Mouse (Mus musculus) left cerebral cortex, postnatal 25 days (tissue): Measurements from ENCODE around the gene Serpinb2. TPM values are rescaled to one million over a fixed set of nuclear protein-coding genes. Genes with fewer than 3 reads are reported as not detected.
A peak's percentile ranks its signal among the peaks of the same experiment; 100 is the strongest.

Source experiments
- DNase-seq, 2 experiments: peaks; one replicate each; pipeline ENCODE4 v3.0.0; 2022; ENCODE audit warnings: low spot score in 2 of 2, mixed read lengths in 1 of 2
- intact Hi-C: fragments of 180-260 bp; cut with DNase I; formaldehyde crosslinking; loops from one replicate; pipeline ENCODE4 v1.15.1; 2025
- total RNA-seq, 2 experiments: library from RNA; stranded (reverse); gene quantifications; 2 replicates each; pipeline ENCODE4 v1.2.3; 2021

The Serpinb2 gene
- total RNA-seq: under 1 TPM in 1 of 2 experiments, not detected in 1; 0.30 TPM

DNA sequence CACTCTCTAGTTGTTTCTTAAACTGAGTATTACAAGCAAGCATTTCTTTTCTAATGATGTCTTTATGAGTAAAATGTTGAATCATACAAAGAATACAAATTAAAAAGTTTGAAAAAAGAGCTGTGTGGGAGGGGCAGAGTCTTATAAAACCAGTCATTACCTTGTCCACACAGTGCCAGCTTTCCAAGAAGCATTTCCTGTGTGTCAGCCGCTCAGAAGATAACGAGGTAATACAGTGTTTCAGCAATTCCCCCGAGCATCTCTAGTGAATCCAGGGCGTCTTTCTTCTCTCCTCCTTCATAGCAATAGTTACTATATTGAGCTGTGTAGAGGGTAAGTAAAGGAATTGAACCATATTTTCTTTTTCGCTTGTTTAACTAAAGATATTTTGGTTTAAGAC lies at the start of gene Serpinb2:
Gene Serpinb2 (plus strand): TSS at position 172 of the 400 bp plus-strand sequence.
- intact Hi-C loops: no loop called here
- no peak for DNase-seq

- DNase-seq: no peak
- intact Hi-C loops: loop anchor here (2.0 to 5.0 kb wide), 3 partner anchors 237 to 578 kb away; no protein-coding TSS in a partner anchor
Measured at GRCm38 (mm10) chr1:107479909-107480308, 31.3 kb upstream of the Serpinb2 start.

DNA sequence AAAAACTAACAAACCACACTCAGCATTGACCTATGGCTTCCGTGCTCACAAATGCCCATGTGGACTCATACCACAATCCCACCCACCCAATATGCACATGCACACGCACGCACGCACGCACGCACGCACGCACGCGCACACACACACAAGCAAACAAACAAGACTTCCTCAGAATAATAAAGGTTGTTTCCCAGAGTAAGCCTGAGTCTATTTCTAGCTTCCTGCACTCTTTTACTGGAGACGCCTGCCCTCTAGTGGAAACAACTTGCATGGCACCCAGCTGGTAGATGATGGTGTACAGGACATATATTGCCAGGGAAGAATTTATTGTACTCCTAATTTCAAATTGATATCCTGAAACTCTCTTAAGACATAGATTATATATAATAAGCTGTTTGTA lies 29.8 kb upstream of the Serpinb2 start:
- intact Hi-C loops: loop anchor here (2.0 to 5.0 kb wide), 3 partner anchors 239 to 579 kb away; no protein-coding TSS in a partner anchor

DNA sequence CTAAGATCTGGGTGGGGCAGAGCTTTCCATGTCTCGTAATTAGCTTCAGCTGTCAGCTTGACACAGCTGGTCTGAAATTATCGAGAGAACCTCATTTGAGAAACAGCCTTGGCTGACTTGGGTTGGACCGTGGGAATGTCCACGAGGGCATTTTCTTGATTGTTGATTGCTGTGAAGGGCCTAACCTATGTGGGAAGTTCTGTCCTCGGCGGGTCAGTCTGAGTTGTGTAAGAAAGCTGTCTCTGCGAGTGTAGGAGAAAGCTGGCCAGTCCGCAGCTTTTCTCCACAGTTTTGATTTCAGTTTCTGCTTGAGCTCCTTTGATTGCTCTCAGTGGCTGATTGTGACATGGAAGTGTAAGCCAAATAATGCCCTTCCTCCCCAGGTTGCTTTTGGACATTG lies 21.6 kb upstream of the Serpinb2 start:
- DNase-seq: no peak
- intact Hi-C loops: loop anchor here (5.0 kb wide), 1 partner anchor 68 kb away; no protein-coding TSS in a partner anchor

More for the DNA sequence above, 29.8 kb upstream of the Serpinb2 start:
- peak; percentile 83 to 90 for DNase-seq

DNA sequence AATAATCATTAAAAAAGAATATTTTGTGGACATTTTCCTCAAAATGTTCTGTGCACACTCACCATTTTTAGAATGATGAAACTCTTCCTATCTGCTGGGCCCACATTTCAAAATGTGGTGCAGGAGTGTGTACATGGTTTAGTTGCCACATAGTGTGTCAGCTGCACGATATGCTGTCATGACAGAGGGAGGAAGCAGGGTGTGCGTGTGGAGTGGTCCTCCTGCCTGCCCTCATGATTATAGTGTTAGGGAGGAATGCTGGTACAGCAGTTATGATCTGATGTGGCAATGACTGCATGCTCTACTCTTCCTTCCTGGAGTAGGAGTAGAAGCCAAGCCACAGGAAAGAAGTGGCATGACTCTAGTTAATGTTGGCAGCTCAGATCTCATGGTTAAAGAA lies 14.4 kb upstream of the Serpinb2 start:
- DNase-seq: no peak
- intact Hi-C loops: no loop called here

DNA sequence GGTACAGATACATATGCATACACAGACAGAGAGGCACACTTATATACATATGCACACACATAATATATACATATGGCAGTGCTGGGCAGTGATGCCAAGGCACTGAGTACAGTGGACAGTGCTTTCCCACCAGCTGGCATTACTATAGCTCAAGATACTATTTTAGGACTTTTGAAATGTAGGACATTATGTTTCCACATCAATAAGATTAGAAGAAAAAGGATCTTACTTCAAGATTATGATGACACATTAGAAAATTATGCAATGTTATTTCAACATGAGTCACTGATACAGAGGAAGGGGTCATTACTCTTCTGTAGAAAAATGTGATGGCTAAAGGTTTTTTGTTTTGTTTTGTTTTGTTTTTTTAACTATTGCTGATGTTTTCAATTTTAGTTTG lies 9.2 kb upstream of the Serpinb2 start:
- intact Hi-C loops: no loop called here
- DNase-seq: no peak

GRCm38 (mm10) chr1:107503294-107503693 lies 7.9 kb upstream of the Serpinb2 start:
- intact Hi-C loops: no loop called here
- DNase-seq: no peak

DNA sequence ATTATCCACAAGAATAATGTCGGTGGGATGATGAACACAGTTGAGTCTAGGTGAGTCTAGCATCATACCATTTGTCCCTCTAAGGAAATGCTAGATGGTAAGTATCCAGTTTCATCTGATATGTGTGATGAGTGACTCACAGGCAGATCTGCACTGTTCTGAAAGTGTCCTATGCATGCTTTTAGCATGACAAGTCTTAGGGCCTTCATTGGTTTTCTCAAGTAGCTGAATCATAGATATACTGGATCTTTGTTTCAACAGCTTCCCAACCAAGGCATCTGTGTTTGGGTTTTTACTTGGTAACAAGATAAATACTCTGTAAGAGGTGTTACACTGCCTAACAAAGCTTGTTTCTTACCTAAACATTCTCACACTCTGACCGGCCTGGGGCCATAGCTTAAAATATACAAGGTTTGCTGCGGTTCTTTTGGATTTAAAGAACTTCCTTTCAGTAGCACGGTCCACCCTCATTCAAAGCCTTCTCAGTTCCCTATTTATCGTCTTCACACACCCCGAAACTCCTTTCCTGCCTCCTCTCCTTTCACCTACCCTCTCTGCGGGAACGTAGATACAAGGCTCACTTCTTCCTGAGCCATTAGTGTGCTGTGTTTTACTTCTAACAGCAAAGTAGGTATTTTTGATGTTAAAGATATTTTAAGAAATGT lies 5.2 kb upstream of the Serpinb2 start:
- intact Hi-C loops: no loop called here
- peak in 1 of 2 experiments; percentile 14 for DNase-seq

DNA sequence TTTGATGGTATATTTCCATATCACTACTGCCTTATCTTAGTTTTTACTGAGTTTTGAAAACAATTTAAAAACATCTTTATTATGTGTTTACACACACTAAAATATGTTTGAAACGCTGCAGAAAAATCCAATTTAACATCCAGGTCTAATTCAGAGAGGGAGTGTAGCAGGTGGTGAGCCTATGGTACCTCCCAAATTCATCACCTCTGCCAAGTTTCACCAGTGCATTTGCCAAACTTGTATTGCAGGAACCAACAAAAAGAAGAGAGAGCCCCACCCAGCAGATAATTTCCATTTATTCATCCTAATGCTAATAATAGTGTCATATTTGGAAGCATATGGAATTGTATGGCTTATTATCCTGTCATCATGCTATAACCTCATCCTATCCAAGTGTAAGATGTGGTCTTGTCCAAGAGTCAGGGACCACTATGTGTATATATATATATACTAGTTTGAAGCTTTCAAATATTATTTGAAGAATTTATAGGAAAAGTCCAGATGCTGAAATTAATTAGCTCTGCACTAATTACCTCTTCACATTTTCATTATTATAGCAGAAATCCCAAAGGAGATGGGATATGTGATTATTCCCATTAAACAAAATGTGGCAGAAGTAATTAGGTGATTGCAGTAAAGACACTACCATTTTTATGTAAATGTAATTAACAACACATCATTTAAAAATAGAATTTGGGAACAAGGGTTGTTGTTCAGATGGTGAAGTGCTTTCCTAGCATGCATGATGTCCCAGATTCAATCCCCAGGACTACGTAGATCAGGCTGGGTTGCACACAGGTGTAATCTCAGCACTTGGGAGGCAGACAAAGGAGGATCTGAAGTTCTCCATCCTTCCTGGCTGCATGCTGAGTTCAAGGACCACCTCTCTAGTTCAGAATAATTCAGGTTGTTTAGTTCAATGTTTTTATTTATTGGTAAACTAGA lies 1.2 kb downstream of the Serpinb2 start:
- DNase-seq: no peak
- intact Hi-C loops: no loop called here

- DNase-seq: no peak
- intact Hi-C loops: no loop called here
Measured at GRCm38 (mm10) chr1:107513530-107513929, 2.3 kb downstream of the Serpinb2 start.

DNA sequence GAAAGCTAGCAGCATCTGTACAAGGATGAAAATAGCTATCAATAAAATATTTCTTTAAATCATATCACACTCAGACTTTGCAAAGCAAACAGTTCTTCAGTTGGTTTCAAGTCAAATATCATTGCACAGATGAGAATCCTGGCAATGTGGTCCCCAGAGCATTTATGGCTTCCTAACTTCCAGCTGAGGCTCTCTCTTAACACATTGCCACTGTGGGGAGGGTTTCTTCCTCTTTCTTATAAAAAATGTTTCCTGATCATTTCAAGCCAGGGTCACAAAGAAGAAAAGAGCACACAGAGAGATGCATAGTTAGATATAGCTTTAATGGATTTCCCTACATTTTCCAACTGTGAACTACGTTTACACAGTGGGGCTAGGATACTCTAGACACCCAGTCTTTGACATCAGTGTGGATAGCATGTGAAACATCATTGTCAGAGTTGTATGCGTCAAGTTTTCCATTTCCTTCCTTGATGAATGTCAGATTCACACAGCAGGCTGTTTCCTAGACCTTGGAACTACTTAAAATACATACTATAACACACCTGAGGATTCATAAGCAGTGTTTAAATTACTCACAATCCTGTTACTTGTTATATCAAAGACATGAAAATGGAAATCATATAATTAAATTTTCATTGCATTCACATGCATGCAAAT lies 4.7 kb downstream of the Serpinb2 start:
- intact Hi-C loops: no loop called here
- DNase-seq: no peak

- intact Hi-C loops: no loop called here
Measured at GRCm38 (mm10) chr1:107525592-107525991, 14.4 kb downstream of the Serpinb2 start.

DNA sequence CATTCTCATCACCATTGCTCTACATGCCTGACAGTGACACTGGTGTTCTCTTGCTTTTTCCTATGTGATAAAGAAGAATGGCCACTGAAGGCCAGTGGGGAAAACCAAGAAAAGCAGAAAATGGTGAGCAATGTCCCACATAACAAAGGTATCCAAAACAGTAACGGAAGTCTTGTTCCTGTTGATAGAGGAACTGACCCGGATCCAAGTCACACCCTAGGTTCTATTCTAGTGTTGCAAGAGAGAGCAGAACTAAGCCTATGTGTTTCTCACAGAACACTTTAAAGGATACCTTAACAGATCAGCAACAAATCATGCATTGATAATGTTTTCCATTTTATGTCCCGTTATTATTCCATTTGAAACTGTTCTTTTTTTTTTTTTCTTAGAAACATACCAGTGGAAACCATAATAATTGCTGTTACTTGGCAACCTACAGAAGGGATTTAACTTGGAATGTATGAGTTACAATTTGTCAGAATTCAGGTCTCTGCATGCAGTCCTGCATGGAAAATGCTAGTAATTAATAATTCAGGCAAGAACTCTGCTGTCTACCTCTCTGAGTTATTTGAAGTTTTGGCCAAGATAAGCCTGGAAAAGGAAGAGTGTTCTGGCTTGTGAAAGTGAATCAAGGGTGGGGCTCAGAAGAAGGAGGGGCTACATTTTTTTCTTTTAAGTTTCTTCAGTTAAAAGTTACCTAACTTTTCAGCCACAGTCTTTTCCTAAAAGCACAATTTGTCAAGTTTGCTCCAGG lies 17.3 kb downstream of the Serpinb2 start:
- intact Hi-C loops: no loop called here
- no peak for DNase-seq

More at GRCm38 (mm10) chr1:107525592-107525991, 14.4 kb downstream of the Serpinb2 start:
- no peak for DNase-seq

DNA sequence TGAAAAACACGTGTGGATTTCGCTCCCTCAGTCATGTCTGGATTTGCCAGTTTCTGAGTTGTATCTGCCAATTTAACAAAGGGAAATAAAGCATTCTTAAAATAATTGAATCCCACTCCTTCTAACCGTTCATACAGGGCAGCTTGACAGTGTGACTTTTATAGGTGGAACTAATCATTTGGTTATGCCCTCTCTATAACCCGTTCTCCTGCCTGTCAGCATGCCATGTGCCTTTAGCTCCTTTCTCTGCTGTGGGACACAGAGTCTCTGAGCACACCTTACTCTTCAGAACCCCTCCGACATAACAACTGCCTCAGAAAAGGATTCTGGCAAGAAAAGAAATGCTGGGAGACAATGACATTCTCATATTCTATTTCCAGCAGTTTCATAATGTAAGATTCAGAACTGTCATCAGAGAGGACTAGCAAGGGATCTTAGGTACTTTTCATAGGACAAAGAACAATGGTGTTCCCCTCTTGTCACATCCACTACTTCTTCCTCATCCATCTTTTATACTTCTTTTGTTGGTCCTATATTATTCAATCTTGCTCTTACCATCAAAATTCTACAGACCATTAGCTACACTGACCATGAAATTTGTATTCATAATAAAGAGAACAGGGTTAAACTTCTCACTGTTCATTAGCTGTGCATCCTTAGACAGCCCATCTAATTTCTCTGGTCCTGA lies 18.3 kb downstream of the Serpinb2 start:
- intact Hi-C loops: no loop called here
- no peak for DNase-seq

DNA sequence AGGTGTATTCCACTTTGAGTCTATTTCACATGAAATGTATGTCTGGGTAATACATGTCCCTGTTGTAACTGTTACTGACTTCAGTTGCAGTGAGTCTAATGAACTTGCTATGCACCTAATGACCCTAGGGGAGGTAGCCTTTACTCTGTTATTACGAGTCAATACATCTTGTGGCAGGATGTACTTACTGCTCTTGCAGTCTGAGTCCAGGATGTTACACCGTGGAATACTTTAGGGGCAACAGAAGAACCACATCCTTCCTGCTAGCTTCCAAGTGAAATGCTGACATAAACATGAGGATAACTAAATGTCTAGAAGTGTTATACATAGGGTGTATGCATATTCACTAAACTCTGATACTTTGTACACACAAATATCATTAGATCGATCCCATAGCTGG lies 22.5 kb downstream of the Serpinb2 start:
- DNase-seq: no peak
- intact Hi-C loops: no loop called here

DNA sequence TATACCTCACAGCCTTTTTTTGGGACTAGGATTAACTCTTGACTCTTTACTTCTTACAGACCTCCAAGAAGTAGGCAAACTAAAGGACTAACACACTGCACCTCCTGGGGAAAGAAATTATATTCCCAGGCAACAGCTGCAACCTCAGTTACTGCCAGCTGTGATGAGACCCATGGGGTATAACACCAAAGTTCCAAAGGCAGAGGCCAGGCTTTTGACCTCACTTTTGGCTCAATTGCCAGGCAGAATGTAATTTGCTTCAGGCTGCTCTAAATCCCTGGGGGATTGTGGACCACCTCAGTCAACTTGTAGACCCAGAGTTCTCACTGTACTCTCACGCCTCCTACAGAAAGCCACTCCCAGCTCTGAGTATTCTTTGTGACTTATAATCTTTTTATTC lies 26.2 kb downstream of the Serpinb2 start:
- DNase-seq: no peak
- intact Hi-C loops: no loop called here

GRCm38 (mm10) chr1:107559494-107559893 lies 48.3 kb downstream of the Serpinb2 start:
- no peak for DNase-seq
- intact Hi-C loops: loop anchor here (5.0 kb wide), 2 partner anchors 72 to 657 kb away; no protein-coding TSS in a partner anchor

GRCm38 (mm10) chr1:107562110-107562509 lies 50.9 kb downstream of the Serpinb2 start:
- peak; percentile 29 to 69 for DNase-seq
- intact Hi-C loops: loop anchor here (1.0 to 2.0 kb wide), 3 partner anchors 319 to 549 kb away; no protein-coding TSS in a partner anchor
